Mouse (Mus musculus) layer of hippocampus, postnatal 14 days (tissue): ENCODE data around the gene Irak2. TPM values are rescaled to one million over a fixed set of nuclear protein-coding genes. Genes with fewer than 3 reads are reported as not detected.
"Not testable (repeated sequence)": the region's sequence is repeated elsewhere in the genome, so short reads cannot be mapped to it uniquely, and the experiment has no call there.

Experiments used
- DNase-seq, 2 experiments: peaks; one replicate each; pipeline ENCODE4 v3.0.0; 2021 to 2022; ENCODE audit warnings: low spot score in 2 of 2, mixed read lengths in 1 of 2
- total RNA-seq, 2 experiments: library from RNA; stranded (reverse); gene quantifications; 2 replicates each; pipeline ENCODE4 v1.2.3; 2021

Gene Irak2
- total RNA-seq, 2 experiments from 2014 or later: 19.9 to 20.0 TPM

DNA sequence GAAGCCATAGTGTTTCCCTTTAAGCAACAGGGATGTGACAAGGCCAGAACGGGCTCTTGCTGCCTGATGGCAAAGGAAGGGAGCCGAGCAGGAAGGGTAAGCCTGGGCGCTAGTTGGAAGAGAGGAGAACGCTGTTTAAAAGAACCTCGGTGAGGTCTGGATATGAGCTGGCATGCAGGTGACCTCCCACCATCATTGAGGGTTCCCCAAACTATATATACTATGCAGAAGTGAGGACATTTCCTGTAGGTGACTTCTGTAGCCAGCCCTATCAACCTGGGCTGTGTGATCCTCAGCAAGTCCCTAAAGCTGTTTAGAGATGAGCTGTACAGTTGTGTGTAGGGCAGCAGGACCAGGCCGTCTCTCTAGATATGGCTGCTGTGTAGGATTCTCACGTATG is 26.0 kb downstream of the Irak2 start:
- DNase-seq: no peak

DNA sequence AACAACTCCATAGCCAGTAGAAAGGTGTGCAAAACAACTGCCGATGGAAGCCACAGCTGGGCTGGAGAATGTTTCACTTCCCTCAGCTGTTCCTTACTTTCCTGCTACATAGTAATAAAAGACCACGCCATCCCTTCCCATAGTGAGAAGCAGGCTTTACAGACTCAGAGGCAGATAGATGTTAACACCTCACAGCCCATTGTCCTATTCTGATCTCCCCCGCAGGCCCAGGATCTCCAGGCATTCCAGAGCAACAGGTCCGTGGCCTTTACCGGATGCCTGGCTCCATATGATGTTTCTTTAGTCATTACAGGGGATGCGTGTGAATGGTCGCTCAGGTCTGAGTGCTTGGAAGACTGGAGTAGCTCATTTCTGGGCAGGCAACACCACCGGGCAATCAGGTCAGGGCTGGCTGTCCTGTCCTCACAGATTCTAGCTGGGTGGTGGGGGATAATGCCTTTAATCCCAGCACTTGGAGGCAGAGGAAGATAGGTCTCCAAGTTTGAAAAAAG is 29.4 kb downstream of the Irak2 start:
- DNase-seq: no peak

DNA sequence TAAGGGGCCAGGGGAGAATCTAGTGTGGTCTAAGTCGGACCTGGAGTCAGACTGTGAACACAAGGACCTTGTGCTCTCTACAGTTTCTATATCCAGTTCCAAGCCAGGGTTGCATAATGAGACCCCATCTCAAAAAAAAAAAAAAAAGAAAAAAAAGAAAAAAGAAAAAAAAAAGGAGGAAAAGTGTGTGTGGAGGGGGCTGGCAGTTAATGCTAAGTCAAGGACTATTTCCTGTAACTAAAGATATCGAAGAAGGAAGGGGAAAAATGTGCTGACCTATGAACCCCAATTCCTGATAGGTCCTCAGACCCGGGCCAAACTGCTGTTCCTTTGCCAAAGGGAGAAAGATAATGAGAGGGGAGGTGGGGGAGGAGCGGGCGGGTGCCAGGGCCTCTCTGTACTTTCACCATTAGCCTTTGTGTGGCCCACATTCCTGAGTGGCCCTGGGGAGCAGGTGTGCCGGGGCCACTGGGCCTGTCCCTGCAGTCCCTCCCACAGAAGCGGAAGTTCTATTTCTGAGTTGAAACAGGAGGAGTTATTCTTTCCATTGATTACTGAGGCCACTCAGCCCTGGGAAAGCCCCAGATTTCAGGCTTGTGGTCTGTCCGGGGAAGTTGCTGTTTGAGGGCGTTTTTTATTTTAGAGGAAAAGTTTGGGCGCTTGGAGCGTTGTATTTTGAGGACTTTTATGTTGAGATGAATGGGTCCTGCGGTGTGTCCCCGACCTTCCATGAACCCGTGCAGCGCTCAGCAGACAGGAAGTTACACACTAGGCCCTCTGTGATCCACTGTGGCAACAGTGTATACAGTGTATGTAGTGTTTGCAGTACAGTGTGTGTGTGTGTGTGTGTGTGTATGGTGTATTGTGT is 30.3 kb downstream of the Irak2 start:
- no peak for DNase-seq

DNA sequence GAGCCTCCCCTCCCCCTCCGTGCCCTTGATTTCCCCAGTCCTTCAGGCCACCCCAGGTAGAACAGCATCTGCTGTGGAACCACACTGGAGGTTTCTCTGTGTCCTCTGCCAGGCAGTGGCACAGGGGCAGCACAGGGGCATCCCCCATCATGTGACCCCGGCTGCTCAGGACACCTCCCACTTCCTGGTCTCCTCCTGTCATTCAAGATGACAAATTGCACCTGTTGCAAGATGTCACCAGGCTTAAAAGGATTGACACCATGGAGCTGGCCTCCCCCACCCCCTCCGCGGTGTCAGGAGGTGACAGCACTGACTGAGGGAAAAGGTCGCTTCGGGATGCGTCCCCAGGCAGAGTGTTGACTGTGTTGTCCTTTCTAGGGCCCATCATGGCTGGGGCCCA is 31.6 kb downstream of the Irak2 start:
- DNase-seq: no peak

DNA sequence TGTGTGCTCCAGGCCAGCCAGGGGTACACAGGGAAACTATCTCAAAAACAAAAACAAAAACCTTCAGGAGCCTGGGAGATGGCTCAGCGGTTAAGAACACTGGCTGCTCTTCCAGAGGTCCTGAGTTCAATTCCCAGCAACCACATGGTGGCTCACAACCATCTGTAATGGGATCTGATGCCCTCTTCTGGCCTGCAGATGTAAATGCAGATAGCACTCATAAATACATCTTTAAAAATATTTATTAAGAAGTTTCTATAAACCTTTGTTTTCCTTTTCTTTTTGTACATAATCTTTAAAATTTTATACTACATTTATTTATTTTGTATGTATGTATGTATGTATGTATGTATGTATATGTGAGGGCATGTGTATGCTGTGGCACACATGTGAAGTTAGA is 33.8 kb downstream of the Irak2 start:
- DNase-seq: not testable (repeated sequence)

DNA sequence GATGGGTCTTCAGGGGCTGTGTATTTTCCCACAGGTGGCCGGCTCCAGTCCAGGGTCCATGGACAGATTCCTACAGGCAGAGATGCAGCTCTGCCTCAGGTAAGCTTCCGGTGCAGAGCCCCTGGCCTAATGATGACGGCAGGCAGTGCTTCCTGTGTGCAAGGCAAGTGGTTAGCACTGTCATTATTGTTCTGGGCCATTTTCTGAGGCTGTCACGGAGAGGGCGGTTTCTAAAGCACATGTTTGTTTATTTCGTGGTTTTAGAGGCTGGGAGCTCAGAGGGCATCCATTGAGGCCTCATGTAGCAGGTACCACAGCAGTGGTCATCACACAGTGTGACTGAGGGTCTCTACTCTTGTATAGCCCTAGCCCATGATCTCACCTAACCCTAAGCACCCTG is 34.7 kb downstream of the Irak2 start:
- DNase-seq: no peak

DNA sequence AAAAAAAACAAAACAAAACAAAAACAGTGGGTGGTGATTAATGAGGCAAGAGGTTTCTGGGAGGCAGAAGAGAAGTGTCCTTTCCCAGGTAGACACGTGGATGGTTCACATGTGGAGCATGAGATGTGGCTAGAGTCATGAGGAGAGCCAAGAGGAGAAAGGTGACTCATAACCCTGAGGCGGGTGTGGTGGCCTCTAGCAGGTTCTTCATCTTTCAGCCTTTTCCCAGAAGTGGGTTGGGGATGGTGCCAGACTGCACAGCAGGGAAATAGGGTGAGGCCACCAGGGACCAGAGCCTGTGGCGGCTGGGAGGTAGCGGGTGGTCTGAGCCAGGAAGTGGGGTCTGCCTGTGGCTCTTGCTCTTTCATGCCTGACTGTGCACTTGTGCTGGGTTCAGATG is 37.0 kb downstream of the Irak2 start:
- DNase-seq: no peak

DNA sequence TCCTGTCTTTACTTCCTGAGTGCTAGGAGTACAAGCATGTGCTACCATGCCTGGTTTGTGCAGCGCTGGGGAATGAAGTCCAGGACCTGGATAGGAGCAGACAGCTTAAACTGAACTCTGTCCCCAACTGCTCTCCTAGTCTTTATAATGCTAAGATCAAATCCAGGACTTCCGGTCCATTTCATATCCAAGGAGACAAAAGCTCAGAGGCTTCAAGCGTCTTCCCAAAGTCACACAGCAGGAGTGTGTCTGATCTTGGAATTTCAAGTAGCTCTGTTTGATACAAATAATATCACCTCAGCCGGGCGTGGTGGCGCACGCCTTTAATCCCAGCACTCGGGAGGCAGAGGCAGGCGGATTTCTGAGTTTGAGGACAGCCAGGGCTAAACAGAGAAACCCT is 37.7 kb downstream of the Irak2 start:
- no peak for DNase-seq

DNA sequence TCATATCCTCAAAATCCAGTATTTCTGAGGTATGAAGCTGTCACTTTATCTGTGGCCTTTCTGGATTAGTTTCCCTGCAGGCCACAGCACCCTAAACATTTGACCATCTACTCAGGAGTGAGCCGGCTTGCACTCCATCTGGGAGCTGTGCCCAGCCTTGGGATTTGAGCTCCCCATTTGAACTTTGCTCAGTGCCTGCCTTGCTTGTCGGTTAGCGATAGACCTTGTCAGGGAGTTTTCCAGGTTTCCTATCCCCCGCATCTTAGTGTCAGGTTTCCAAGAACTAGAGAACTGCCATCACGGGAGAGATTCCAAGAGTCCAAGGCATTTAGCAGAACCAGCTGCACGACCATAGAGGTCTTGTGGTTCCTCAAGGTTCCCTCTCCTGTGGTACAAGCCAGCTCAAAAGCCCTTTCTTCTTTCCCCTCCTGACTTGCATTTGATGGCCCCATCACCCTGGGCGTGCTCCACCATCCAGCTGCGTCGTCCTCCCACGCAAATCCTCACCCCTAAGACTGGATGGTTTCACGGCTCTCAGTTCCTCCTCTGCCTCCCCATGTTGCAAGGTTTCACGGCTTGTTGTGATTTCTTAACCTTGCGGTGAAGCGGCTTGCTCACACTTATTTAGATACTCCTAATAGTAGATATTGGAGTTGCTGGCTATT is 38.9 kb downstream of the Irak2 start:
- no peak for DNase-seq

DNA sequence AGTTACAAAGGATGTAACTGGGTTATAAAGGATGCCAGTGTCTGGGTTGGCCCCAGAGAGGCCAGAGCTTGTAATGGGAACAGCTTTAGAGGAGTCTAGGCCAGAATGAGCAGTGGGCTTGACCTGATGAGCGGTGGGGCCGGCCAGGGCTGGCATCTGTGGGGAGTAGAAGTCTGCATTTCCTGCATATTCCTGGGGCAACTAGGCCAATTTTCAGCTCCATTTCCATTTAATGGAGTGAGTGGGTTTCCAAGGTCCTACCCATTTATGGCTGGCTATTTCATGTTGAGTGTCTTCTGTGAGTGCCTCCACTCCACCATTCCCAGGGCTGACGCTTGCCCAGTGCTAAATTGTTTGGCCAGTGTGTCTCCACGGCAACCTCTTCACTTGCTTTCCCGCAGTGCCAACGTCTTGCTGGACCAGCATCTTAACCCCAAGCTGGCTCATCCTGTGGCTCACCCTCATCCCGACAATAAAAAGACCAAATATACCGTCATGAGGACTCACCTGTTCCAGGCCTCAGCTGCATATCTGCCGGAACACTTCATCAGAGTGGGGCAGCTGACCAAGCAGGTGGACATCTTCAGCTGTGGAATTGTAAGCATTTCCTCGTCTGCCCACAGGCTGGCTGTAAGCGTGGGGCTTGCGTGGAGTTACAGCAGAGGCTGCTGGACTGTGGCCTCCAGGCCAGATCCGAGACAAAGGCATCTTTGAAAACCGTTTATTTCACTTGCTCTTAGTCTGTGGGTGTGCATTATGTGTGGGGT is 40.2 kb downstream of the Irak2 start:
- DNase-seq: peak in 1 of 2 experiments; percentile 56

DNA sequence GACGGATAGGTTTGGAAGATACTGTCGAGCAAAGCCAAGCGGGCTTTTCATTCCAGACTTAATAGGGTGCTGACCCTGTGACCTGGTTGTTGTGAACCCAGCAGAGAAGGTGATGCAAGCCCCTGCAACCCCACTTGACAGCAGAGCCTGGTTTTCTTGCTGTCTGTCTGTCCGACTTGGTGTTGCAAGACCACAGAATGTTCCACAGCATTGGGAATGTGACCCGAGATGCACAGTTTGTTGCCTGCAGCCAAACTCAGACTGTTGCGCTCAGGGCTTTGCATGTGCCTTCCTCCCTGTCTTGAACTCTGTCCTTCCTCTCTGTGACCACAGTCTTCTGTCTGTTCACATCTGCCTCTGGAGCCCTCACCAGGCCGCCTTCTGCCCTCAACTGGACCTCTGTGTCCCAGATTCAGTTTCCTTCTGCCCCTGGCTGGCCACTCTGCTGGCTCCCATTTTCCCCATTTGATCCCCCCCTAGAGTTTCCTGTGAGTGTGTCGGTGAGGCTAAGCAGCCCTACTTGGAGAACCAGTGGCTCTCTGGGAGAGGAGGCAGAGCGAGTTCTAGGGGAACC is 41.8 kb downstream of the Irak2 start:
- DNase-seq: no peak

DNA sequence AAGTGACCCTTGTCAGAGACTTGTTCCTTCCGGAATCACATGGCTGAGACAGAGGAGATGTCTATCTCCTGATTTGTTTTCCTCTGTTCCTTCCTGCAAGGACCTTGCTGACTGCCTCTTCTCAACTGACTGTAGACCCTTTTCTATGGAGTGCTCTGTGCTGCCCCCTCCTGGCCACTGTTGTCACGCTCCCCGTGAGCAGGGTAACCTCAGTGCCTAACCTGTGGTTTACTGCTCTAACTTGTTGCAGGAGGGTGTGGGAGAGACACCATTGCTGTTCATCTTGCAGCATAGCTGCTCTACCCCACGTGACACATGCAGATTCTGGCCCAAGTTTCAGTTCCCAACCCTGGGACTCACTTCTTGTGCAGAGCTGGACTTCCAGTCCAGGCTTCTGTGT is 43.0 kb downstream of the Irak2 start:
- peak; percentile 69 to 78 for DNase-seq

DNA sequence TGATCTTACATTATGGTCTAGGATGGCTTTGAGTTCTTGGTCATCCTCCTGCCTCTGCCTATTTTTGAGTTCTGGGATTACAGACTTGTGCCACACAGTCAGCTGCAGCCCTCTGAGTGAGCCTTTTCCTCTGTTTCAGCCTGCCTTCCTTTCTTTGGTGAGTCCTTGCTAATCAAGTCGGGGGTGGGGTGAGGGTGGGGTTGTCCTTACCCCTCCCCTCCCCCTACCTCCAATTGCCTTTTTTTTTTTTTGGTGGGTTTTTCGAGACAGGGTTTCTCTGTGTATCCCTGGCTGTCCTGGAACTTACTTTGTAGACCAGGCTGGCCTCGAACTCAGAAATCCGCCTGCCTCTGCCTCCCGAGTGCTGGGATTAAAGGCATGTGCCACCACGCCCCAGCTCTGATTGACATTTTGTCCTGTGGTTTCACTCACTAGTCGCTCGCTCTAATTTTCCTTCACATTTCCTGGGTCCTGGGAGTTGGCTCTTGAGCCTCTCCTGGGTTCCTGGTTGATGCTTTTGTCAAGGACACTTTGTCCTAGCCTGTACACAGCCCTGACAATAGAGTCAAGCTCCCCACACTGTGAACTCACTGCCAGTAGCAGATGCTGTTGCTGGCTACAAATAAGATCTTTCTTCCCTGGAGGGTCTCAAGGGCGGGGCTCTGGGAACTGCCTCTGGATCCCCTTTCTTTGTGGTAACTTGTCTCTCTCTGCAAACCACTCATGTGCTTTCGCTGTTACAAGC is 45.0 kb downstream of the Irak2 start:
- no peak for DNase-seq

DNA sequence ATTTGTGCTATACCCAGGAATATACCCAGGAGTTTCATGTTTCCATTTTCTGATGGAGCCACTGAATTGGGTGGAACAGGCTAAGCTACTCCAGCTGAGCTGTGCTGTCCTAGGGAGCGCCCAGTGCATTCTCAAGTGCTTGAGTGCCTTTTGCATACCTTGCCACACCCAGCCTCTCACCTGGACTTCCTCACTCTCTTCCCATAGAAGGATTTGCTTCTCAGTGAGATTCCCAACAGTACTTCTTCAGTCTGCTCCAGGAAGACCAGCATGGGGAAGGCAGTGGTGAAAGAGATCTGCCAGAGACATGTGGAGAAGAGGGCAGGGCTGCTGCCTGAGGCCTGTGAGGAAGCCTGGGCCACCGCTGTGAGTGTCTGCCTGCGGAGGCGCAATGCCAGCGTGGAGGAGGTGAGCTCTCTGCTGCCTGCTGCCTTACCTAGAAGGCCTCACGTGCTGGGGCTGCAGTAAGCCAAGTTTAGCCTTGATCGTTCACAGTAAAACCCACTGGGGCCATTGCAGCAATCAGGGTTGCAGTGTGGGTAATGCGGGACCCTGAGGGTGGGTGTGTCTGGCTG is 48.4 kb downstream of the Irak2 start:
- no peak for DNase-seq

DNA sequence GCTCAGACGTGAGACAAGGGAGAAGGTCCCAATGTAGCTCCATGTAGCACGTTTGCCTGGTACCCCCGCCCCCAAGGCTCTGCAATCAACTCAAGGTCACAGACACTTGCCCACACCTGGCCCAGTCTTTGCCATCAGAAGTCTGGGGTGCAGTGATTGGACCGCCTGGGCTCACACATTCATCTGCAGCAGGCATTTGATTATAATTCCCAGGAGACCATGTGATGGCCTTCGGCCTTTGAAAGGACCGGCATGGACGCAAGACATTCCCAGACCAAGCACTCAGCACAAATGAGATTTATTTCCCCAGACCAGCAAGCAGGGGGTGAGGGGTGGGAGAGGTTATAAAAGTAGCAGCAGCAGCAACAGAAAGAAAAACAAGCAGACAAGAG is 51.7 kb downstream of the Irak2 start:
- DNase-seq: no peak

DNA sequence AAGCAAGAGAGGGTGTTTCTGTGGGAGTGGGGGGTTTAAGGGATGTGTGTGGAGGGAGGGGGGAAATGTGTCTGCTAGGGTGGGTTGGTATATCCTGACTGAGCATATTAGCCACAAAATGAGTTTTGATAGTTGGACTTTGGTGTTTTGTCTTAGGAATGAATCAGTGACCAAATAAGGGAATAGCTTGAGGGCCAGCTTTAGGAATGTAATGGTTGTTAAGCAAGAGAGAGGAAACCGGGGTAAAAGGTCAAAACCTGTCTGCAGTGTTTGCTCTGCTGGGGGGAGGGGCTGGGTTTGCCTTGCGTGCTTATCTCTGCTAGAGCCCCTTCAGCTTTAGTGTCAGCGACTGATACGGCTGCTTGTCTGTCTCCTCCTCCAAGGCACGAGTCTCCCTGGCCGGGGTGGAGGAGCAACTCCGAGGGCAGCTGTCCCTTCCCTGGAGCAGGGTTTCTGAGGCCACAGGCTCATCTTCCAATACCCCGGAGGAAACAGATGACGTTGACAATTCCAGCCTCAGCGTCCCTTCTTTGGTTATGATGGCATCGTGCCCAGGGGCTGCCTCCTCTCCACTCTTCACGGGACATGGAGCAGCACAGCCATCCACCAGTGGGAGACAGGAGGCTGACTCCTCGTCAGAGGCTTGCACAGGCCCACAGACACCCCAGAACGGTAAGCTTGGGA is 52.3 kb downstream of the Irak2 start:
- DNase-seq: no peak

DNA sequence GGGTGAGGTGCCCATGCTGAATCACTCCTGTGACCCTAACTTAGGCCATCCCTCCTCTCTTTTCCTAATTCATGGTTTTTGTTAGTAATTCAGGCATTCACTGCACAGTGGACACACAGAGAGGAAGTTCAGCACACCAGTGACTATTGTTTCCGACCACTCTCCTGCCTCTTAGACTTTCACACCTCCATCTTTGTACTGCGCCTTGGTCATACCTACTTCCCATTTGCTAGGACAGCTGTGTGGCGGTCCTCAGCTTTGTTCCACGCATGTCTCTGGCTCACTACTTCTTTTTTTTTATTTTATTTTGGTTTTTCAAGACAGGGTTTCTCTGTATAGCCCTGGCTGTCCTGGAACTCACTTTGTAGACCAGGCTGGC is 52.8 kb downstream of the Irak2 start:
- no peak for DNase-seq

DNA sequence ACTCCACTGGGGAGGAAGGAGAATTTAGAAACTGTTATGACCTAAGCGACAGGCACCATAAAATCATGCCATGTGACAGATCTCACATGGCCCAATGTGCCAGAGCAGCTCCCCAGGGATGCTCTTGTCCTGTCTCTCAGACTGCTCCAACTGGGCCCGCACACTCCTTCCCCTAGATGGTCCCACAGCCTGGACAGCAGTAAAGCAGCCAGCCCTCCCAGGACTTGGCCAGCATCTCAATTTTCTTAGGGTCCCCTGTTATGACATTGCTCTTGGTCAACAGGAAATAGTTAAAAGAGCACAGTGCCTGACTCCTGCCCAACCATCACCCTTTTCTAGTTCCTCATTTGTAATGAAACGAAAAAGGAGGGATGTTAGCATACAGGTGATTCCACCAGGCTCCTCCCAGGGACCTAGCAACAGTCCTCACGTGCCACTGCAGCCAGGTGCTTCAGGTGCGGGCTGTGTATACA is 54.4 kb downstream of the Irak2 start:
- no peak for DNase-seq

DNA sequence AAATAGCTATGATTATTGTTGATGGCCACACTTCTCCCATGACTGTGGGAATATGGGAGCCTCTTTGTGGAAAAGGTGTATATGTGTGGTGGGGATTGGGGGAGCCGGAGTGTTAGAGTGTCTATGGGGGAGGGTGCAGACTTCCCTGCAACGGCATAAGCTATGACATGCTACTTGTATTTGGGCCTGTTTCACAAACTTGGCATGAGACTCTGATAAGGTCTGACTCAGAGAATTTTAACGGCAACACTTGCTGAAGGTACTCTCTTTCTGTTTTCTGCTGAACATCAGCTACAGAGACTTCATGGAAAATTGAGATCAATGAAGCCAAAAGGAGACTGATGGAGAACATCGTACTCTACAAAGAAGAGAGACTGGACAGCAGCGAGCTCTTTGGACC is 55.1 kb downstream of the Irak2 start:
- no peak for DNase-seq

DNA sequence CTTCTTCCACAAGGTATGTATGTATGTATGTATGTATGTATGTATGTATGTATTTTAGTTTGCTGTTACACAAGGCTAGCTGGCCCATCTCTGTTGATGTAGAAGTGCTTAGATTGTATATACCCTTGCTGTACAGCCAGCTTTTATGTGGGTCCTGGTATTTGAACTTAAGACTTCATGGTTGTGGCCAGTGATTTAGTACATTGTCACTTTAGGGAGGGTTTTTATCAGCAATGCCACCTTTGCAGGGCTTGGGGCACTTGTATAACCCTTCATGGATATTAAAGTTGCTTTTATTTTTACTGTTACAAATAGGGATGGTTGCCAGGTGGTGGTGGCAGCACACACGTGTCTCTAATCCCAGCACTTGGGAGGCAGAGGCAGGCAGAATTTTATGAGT is 56.9 kb downstream of the Irak2 start:
- no peak for DNase-seq
